Mouse (Mus musculus) lung, embryonic 16.5 days (tissue): ENCODE results near the gene Wnt9b. TPM values are rescaled to one million over a fixed set of nuclear protein-coding genes. Genes with fewer than 3 reads are reported as not detected.

Experiments
- ATAC-seq: fragments of 200-750 bp; cut with Nextera tagmentation; 2 replicates; pipeline ENCODE4 v1.8.0; 2017; ENCODE audit warnings: low read depth, mild to moderate bottlenecking, moderate library complexity
- H3K27ac ChIP-seq: fragments of 300-500 bp; sonication (generic); 2 replicates; pipeline ENCODE4 v1.5.1; 2014; ENCODE audit warnings: mild to moderate bottlenecking, control low read depth, low read length
- H3K27me3 ChIP-seq: fragments of 300-500 bp; sonication (generic); 2 replicates; pipeline ENCODE4 v1.6.1; 2014; ENCODE audit warnings: low read depth, low read length, mixed read lengths; ENCODE audit not compliant: control insufficient read depth, insufficient read depth
- H3K36me3 ChIP-seq: fragments of 300-500 bp; sonication (generic); 2 replicates; pipeline ENCODE4 v1.6.1; 2014; ENCODE audit warnings: low read length; ENCODE audit not compliant: control insufficient read depth, insufficient read depth
- H3K4me1 ChIP-seq: fragments of 300-500 bp; sonication (generic); replicated peaks from 2 replicates; pipeline ENCODE4 v1.6.1; 2014; ENCODE audit warnings: low read length, mixed read lengths; ENCODE audit not compliant: control insufficient read depth, insufficient read depth
- H3K4me2 ChIP-seq: fragments of 300-500 bp; sonication (generic); 2 replicates; pipeline ENCODE4 v1.6.1; 2014; ENCODE audit warnings: low read depth, low read length, control low read depth
- H3K4me3 ChIP-seq: fragments of 300-500 bp; sonication (generic); 2 replicates; pipeline ENCODE4 v1.5.1; 2014; ENCODE audit warnings: mild to moderate bottlenecking, low read length, control low read depth
- H3K9ac ChIP-seq: fragments of 300-500 bp; sonication (generic); 2 replicates; pipeline ENCODE4 v1.6.1; 2014; ENCODE audit warnings: low read length, control low read depth
- H3K9me3 ChIP-seq: fragments of 300-500 bp; sonication (generic); 2 replicates; pipeline ENCODE4 v1.6.1; 2016; ENCODE audit warnings: low read length; ENCODE audit not compliant: control insufficient read depth
- WGBS: fragments of 180-500 bp; shearing (Covaris S2); extraction: QIAGEN DNeasy Blood & Tissue Kit; methylation state at CpG from one replicate; pipeline ENCODE4 v1.1.7; 2014; 5-methylcytosine and 5-hydroxymethylcytosine counted together
- polyA plus RNA-seq: library from polyadenylated mRNA; unstranded; fragments of >200 nt; fragmentation: Nextera tagmentation; extraction: Ambion mirVana; gene quantifications from 2 replicates; pipeline ENCODE4 v1.2.1, GENCODE M21; 2015

Wnt9b gene
- polyA plus RNA-seq, 1 experiment from 2014 or later = not detected

DNA sequence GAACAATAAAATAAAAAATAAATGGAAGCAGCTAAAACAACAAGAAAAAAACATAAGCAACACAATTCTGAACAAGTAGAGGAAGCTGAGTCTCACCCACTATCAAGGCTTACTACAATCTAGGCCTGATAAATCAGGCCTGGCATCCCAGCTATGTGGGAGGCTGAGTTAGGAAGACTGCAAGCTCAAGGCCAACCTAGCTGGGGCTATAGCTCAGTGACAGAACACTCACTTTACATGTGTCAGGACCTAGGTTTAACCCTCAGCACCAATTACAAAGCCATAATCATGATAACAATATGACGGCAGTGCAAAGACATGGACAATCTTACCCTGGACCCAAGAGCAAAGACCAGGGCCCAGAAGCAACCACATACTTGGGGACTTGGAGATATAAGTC, 58.6 kb downstream of the Wnt9b start:
- Histone ChIP-seq H3K27ac (no peak overlapping the region), H3K4me3 (no peak overlapping the region), H3K9me3 (no peaks in the 10 kb centered on the region), H3K36me3 (peaks cover 12% of the 10 kb centered on the region), H3K4me2 (no peak overlapping the region), H3K9ac (no peak overlapping the region), H3K27me3 (no peaks in the 10 kb centered on the region), H3K4me1 (no peaks in the 10 kb centered on the region)
- 79% methylated on average over 1 of the region's 1 CpGs for WGBS
- no peak for ATAC-seq

DNA sequence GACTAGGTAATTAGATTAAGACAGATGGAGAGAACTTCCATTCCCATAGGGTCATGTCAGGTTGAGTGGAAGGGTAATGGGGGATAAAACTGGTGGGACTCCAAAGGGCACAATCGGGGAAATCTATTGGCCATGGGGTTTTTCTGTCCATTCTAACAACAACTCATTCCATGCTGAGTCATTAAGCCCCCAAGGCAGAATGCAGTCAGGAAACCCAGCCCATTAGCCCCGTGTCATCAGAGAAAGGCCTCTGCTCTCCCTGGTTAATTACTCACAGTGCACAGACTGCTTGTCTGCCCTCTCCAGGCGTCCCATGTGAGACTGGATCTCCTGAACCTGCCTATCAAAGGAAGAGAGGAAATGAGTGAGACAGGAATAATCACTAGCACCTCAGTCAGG, 60.6 kb downstream of the Wnt9b start:
- no peak overlapping the region for H3K4me2 ChIP-seq
- no peak for ATAC-seq
- no peak overlapping the region for H3K4me3 ChIP-seq
- no peaks in the 10 kb centered on the region for H3K27me3 ChIP-seq
- no peak overlapping the region for H3K9ac ChIP-seq
- WGBS = 46% methylated on average over 3 of the region's 3 CpGs
- H3K9me3 ChIP-seq = no peaks in the 10 kb centered on the region
- no peak overlapping the region for H3K27ac ChIP-seq
- H3K36me3 ChIP-seq = peaks cover 24% of the 10 kb centered on the region
- no peaks in the 10 kb centered on the region for H3K4me1 ChIP-seq

DNA sequence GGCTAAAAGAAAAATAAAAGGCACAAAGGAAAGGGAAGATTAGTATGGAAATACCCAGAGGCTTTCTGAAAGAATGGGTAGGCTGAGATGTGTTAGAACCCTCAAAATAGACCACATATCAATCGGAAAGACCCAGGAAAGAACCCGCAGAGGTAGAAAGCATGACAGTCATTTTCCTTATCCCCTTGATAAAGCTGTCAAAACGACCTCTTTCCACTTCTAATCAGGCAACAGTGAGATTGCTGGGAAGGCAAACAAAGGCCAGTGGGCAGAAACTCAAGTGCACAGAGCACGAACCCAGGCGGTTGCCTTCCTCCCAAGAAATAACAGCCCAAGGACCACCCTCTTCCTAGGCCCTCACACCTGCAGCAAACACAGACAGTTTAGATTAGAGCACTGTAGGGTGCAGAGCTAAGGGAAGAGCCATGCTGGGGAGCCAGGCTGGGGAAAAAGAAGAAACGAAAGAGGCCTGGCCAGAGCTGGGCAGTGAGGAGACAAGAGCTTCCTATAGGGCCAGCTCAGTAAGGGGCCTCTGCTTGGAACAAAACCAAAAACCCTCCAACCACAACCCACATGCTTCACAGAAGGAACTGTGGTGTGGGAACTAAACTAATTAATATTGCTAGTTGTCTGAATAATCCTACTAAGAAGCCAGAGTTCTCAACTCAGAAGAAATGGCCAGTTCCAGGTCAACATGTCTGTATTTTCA, 61.2 kb downstream of the Wnt9b start:
- no peak for ATAC-seq
- Histone ChIP-seq H3K4me2 (no peak overlapping the region), H3K36me3 (peaks cover 29% of the 10 kb centered on the region), H3K4me3 (no peak overlapping the region), H3K27me3 (no peaks in the 10 kb centered on the region), H3K27ac (no peak overlapping the region), H3K9me3 (no peaks in the 10 kb centered on the region), H3K4me1 (no peaks in the 10 kb centered on the region), H3K9ac (no peak overlapping the region)
- 61% methylated on average over 6 of the region's 6 CpGs for WGBS

DNA sequence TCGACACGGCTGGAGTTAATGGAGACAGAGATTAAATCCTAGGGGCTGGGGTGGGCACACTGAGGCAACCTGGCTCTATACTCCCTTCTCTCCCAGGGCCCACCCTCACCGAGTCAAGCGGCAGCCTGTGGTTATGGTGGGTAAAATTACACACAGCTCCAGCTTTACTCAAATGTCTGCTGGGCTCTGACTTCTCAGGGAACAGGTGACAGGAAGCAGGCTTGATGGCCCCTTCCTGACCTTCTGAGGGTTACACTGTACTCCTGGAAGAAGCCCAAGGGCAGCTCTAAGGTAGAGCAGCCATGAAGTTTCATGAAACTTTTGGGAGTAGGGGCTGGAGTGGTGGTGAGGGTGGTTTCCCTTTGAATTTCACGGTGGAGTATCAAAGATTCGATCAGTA, 62.9 kb downstream of the Wnt9b start:
- no peaks in the 10 kb centered on the region for H3K27me3 ChIP-seq
- H3K27ac ChIP-seq = no peak overlapping the region
- H3K4me1 ChIP-seq = no peaks in the 10 kb centered on the region
- ATAC-seq = no peak
- 87% methylated on average over 6 of the region's 6 CpGs for WGBS
- no peak overlapping the region for H3K4me2 ChIP-seq
- H3K9me3 ChIP-seq = no peaks in the 10 kb centered on the region
- H3K4me3 ChIP-seq = no peak overlapping the region
- peaks cover 42% of the 10 kb centered on the region for H3K36me3 ChIP-seq
- no peak overlapping the region for H3K9ac ChIP-seq

DNA sequence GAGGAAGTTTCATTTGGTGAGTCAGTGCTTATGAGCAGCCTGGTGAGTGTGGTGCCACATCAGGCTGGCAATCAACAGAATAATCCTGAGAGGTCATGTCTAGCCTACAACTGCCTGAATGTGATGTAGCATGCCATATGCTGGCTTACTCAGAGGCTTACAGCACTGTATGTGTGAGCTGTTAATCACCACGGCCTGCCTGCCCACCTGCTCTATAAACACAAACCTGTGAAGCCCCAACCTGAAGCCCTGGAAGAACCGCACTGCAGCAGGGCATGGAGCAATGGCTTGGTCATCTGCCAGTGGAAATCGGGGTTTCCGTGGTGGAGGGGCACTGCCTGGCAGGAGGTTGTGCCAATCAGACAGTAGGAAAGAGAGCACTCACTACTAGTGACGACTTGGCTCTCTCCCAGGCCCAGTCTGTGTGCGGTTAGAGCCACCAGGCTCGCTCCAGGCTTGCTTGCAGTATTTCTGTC, 64.3 kb downstream of the Wnt9b start:
- 86% methylated on average over 7 of the region's 7 CpGs for WGBS
- no peaks in the 10 kb centered on the region for H3K4me1 ChIP-seq
- peaks cover 52% of the 10 kb centered on the region for H3K36me3 ChIP-seq
- no peak overlapping the region for H3K27ac ChIP-seq
- no peak overlapping the region for H3K9ac ChIP-seq
- no peak overlapping the region for H3K4me3 ChIP-seq
- H3K27me3 ChIP-seq = no peaks in the 10 kb centered on the region
- H3K4me2 ChIP-seq = no peak overlapping the region
- H3K9me3 ChIP-seq = no peaks in the 10 kb centered on the region
- ATAC-seq = no peak

DNA sequence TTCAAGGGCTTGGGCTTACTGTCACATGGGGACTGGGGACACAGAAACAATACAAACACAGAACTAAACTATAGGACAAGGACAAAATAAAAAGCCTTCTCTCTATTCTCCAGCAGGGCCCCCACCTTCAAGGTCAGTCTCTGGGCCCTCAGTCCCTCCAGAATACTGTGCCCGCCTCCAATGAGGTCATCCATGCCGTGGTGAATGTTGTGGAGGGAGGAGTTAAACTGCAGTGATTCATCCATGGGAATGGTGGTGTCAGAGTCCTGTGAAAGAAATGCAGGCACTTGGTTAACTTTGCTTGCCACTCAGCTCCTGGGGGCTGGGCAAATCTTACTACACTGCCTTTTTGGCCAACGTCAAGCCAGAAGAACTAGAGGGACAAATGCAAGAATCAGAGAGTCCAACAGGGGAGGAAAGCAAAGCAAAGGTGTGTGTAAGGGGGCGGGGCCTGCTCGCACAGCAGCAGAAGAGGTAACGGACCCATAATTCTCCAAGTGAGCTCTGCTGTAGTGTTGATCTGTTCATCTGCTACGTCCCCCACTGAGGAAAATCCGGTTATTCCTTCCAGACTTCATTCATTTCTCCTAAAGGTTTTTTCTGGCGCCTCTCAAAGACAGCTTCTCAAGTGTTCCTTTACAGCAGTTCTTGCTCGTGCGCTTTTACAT, 65.8 kb downstream of the Wnt9b start:
- no peak overlapping the region for H3K4me3 ChIP-seq
- no peaks in the 10 kb centered on the region for H3K9me3 ChIP-seq
- H3K4me2 ChIP-seq = no peak overlapping the region
- H3K27me3 ChIP-seq = no peaks in the 10 kb centered on the region
- H3K36me3 ChIP-seq = peaks cover 61% of the 10 kb centered on the region
- ATAC-seq = no peak
- H3K4me1 ChIP-seq = no peaks in the 10 kb centered on the region
- H3K9ac ChIP-seq = no peak overlapping the region
- 79% methylated on average over 11 of the region's 11 CpGs for WGBS
- no peak overlapping the region for H3K27ac ChIP-seq

Other genes starting within 250 kb of the Wnt9b start
- not detected in 2 replicates for gene Lrrc37a, start 245.2 kb downstream of the Wnt9b start, polyA plus RNA-seq
- not detected in 2 replicates for gene Gm884, start 128.7 kb downstream of the Wnt9b start, polyA plus RNA-seq
- not detected in 2 replicates for gene Lyzl6, start 110.9 kb downstream of the Wnt9b start, polyA plus RNA-seq
- not detected in 2 replicates for gene Rprml, start 100.3 kb downstream of the Wnt9b start, polyA plus RNA-seq
- gene Gosr2, start 51.9 kb downstream of the Wnt9b start, polyA plus RNA-seq = 75.8 and 79.2 TPM in 2 replicates
- gene Wnt3, start 24.3 kb upstream of the Wnt9b start, polyA plus RNA-seq = 0.14 and 0.35 TPM in 2 replicates
- 52.5 and 55.1 TPM in 2 replicates for gene Nsf, start 204.2 kb upstream of the Wnt9b start, polyA plus RNA-seq
- gene Arf2, start 216.9 kb upstream of the Wnt9b start, polyA plus RNA-seq = 70.2 and 71.9 TPM in 2 replicates